Mouse (Mus musculus) heart, embryonic 10.5 days (tissue): ENCODE measurements at regions not wholly inside any gene's neighbourhood (a gene's known extent, or its start where the extent isn't known, plus 50 kb on each side); places are given as distances from the start of the nearest gene placed in this dataset.

ENCODE experiments used
- DNase-seq: peaks from one replicate; pipeline ENCODE4 v3.0.0-alpha.2; 2017; ENCODE audit warnings: low spot score
- H3K27ac ChIP-seq: fragments of 300-500 bp; sonication (generic); 2 replicates; pipeline ENCODE4 v1.5.1; 2016; ENCODE audit warnings: mild to moderate bottlenecking
- H3K27me3 ChIP-seq: fragments of 300-500 bp; sonication (generic); 2 replicates; pipeline ENCODE4 v1.6.1; 2016; ENCODE audit warnings: mild to moderate bottlenecking; ENCODE audit not compliant: poor library complexity, insufficient read depth, severe bottlenecking
- H3K36me3 ChIP-seq: fragments of 300-500 bp; sonication (generic); 2 replicates; pipeline ENCODE4 v1.6.1; 2016; ENCODE audit warnings: mild to moderate bottlenecking, moderate library complexity
- H3K4me1 ChIP-seq: fragments of 300-500 bp; sonication (generic); 2 replicates; pipeline ENCODE4 v1.6.1; 2016; ENCODE audit warnings: mild to moderate bottlenecking
- H3K4me3 ChIP-seq: fragments of 300-500 bp; sonication (generic); 2 replicates; pipeline ENCODE4 v1.5.1; 2016; ENCODE audit warnings: mild to moderate bottlenecking, moderate library complexity
- H3K9me3 ChIP-seq: fragments of 300-500 bp; sonication (generic); 2 replicates; pipeline ENCODE4 v1.6.1; 2016; ENCODE audit warnings: mild to moderate bottlenecking, moderate library complexity
- WGBS: fragments of 180-500 bp; shearing (Covaris S2); methylation state at CpG from one replicate; pipeline ENCODE4 v1.1.7; 2016; 5-methylcytosine and 5-hydroxymethylcytosine counted together

- no peaks in the 10 kb centered on the region for H3K36me3 ChIP-seq
- no peaks in the 10 kb centered on the region for H3K9me3 ChIP-seq
- no peak for DNase-seq
- peaks cover 3% of the 10 kb centered on the region; the same call in 1 of the 2 replicates for H3K4me1 ChIP-seq
- H3K27ac ChIP-seq: no peak overlapping the region
- WGBS: 76% methylated on average over 4 of the region's 4 CpGs
- no peak overlapping the region for H3K4me3 ChIP-seq
- H3K27me3 ChIP-seq: no peaks in the 10 kb centered on the region
Measured at GRCm38 (mm10) chr19:21051872-21052271, 97.9 kb upstream of the Tmc1 start.

GRCm38 (mm10) chr19:21050994-21051721 is 97.2 kb upstream of the Tmc1 start:
- Histone ChIP-seq H3K4me3 (no peak overlapping the region), H3K4me1 (peaks cover 3% of the 10 kb centered on the region; the same call in 1 of the 2 replicates), H3K27me3 (no peaks in the 10 kb centered on the region), H3K27ac (no peak overlapping the region), H3K36me3 (no peaks in the 10 kb centered on the region), H3K9me3 (no peaks in the 10 kb centered on the region)
- WGBS: 71% methylated on average over 9 of the region's 9 CpGs
- DNase-seq: no peak

- H3K4me1 ChIP-seq: peaks cover 3% of the 10 kb centered on the region; the same call in 1 of the 2 replicates
- DNase-seq: no peak
- H3K36me3 ChIP-seq: no peaks in the 10 kb centered on the region
- no peak overlapping the region for H3K27ac ChIP-seq
- H3K27me3 ChIP-seq: no peaks in the 10 kb centered on the region
- no peaks in the 10 kb centered on the region for H3K9me3 ChIP-seq
- H3K4me3 ChIP-seq: no peak overlapping the region
Measured at GRCm38 (mm10) chr19:21049301-21049700, 95.3 kb upstream of the Tmc1 start.

- no peak for DNase-seq
- peaks cover 5% of the 10 kb centered on the region; the same call in 1 of the 2 replicates for H3K9me3 ChIP-seq
- no peaks in the 10 kb centered on the region for H3K36me3 ChIP-seq
- no peaks in the 10 kb centered on the region for H3K27me3 ChIP-seq
- no peak overlapping the region for H3K27ac ChIP-seq
- no peak overlapping the region for H3K4me3 ChIP-seq
- no peaks in the 10 kb centered on the region for H3K4me1 ChIP-seq
- 72% methylated on average over 12 of the region's 12 CpGs for WGBS
Measured at GRCm38 (mm10) chr19:21045565-21045964, 91.6 kb upstream of the Tmc1 start.

- WGBS: 84% methylated on average over 4 of the region's 4 CpGs
- no peaks in the 10 kb centered on the region for H3K36me3 ChIP-seq
- H3K4me1 ChIP-seq: no peaks in the 10 kb centered on the region
- H3K4me3 ChIP-seq: no peak overlapping the region
- H3K27ac ChIP-seq: no peak overlapping the region
- no peaks in the 10 kb centered on the region for H3K27me3 ChIP-seq
- no peak for DNase-seq
- peaks cover 5% of the 10 kb centered on the region; the same call in 1 of the 2 replicates for H3K9me3 ChIP-seq
Measured at GRCm38 (mm10) chr19:21043958-21044357, 90.0 kb upstream of the Tmc1 start.

GRCm38 (mm10) chr19:21042536-21042935 is 88.5 kb upstream of the Tmc1 start:
- no peaks in the 10 kb centered on the region for H3K36me3 ChIP-seq
- H3K27ac ChIP-seq: no peak overlapping the region
- no peak for DNase-seq
- peaks cover 5% of the 10 kb centered on the region; the same call in 1 of the 2 replicates for H3K9me3 ChIP-seq
- H3K4me3 ChIP-seq: no peak overlapping the region
- H3K4me1 ChIP-seq: no peaks in the 10 kb centered on the region
- WGBS: 79% methylated on average over 3 of the region's 3 CpGs
- H3K27me3 ChIP-seq: no peaks in the 10 kb centered on the region

- 45% methylated on average over 10 of the region's 10 CpGs for WGBS
- DNase-seq: no peak
- Histone ChIP-seq H3K4me1 (peaks cover 5% of the 10 kb centered on the region; the same call in 1 of the 2 replicates), H3K36me3 (no peaks in the 10 kb centered on the region), H3K27me3 (no peaks in the 10 kb centered on the region), H3K9me3 (no peaks in the 10 kb centered on the region), H3K4me3 (no peak overlapping the region), H3K27ac (no peak overlapping the region)
Measured at GRCm38 (mm10) chr19:21037448-21038077, 83.6 kb upstream of the Tmc1 start.

- peak overlapping the region; percentile 47; the same call in 1 of the 2 replicates for H3K27ac ChIP-seq
- WGBS: 57% methylated on average over 14 of the region's 14 CpGs
- DNase-seq: no peak
Measured at GRCm38 (mm10) chr19:21036507-21037425, 82.8 kb upstream of the Tmc1 start.

GRCm38 (mm10) chr19:21035505-21035904 is 81.5 kb upstream of the Tmc1 start:
- no peak overlapping the region for H3K4me3 ChIP-seq
- no peak for DNase-seq
- no peaks in the 10 kb centered on the region for H3K36me3 ChIP-seq
- WGBS: 69% methylated on average over 4 of the region's 4 CpGs
- H3K27ac ChIP-seq: no peak overlapping the region
- H3K4me1 ChIP-seq: peaks cover 5% of the 10 kb centered on the region; the same call in 1 of the 2 replicates
- no peaks in the 10 kb centered on the region for H3K9me3 ChIP-seq
- no peaks in the 10 kb centered on the region for H3K27me3 ChIP-seq

More at GRCm38 (mm10) chr19:21036507-21037425, 82.8 kb upstream of the Tmc1 start:
- Histone ChIP-seq H3K27me3 (no peaks in the 10 kb centered on the region), H3K9me3 (no peaks in the 10 kb centered on the region), H3K36me3 (no peaks in the 10 kb centered on the region), H3K4me1 (peaks cover 5% of the 10 kb centered on the region; the same call in 1 of the 2 replicates), H3K4me3 (no peak overlapping the region)

GRCm38 (mm10) chr19:21033991-21034390 is 80.0 kb upstream of the Tmc1 start:
- Histone ChIP-seq H3K4me3 (no peak overlapping the region), H3K4me1 (peaks cover 5% of the 10 kb centered on the region; the same call in 1 of the 2 replicates), H3K27me3 (no peaks in the 10 kb centered on the region), H3K9me3 (no peaks in the 10 kb centered on the region), H3K27ac (no peak overlapping the region), H3K36me3 (no peaks in the 10 kb centered on the region)
- 80% methylated on average over 3 of the region's 3 CpGs for WGBS
- DNase-seq: no peak

GRCm38 (mm10) chr19:21032558-21032957 is 78.6 kb upstream of the Tmc1 start:
- H3K9me3 ChIP-seq: no peaks in the 10 kb centered on the region
- WGBS: 70% methylated on average over 2 of the region's 2 CpGs
- no peak for DNase-seq
- H3K27me3 ChIP-seq: no peaks in the 10 kb centered on the region
- no peak overlapping the region for H3K27ac ChIP-seq
- H3K36me3 ChIP-seq: no peaks in the 10 kb centered on the region
- H3K4me3 ChIP-seq: no peak overlapping the region
- peaks cover 5% of the 10 kb centered on the region; the same call in 1 of the 2 replicates for H3K4me1 ChIP-seq

- H3K36me3 ChIP-seq: no peaks in the 10 kb centered on the region
- no peak overlapping the region for H3K27ac ChIP-seq
- peaks cover 2% of the 10 kb centered on the region; the same call in 1 of the 2 replicates for H3K4me1 ChIP-seq
- H3K4me3 ChIP-seq: no peak overlapping the region
- WGBS: 87% methylated on average over 4 of the region's 4 CpGs
- no peak for DNase-seq
- H3K27me3 ChIP-seq: no peaks in the 10 kb centered on the region
- H3K9me3 ChIP-seq: no peaks in the 10 kb centered on the region
Measured at GRCm38 (mm10) chr19:21031768-21032308, 77.8 kb upstream of the Tmc1 start.
